9 mouse cellular contexts compared by ENCODE assay signal in the genomic region with DNA sequence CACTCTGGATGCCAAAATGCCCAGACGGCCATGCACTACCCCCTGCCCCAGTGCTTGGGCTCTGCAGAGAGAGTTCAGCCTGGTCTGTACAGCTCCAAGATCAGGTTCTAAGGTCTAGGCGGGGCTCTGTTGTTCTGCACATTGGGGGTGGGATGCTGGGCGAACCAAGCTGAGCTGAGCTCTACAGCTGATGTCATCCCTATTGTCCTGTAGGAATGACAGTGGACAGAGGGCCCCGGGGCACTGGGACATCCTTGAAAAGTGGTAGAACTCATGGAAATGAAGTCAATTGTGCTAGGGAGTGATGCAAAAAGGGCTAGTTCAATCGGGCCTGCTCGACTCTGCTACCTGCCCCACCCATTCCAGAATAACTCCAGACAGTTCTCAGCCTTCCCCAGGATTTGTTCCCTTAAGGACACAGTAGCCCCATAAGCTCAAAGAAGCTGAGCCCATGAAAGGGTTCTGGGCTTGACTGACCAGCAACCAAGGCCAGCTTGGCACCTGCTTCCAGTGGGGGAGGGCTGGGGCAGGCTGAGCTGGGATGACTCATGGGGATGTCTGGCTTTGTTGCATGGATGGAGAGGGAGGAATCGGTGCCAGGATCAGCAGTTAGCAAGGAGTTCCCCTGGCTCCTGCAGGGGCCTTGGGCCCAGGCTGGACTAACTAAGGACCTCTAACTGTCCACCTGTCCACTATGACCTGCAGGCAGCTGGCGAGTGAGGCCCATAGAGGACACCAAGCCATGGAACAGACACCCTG. TPM values are rescaled to one million over a fixed set of nuclear protein-coding genes. Genes with fewer than 3 reads are reported as not detected.
DNase-seq lines count a peak whose midpoint lies in the region; ATAC-seq lines count a peak whose summit lies in the region.
"Had no signal": no experiment of that assay in that cellular context is flagged by ENCODE, and none has a peak within 500 bp of the region (broad histone marks: within the 10 kb centered on the region; RNA-seq: fewer than 3 reads in every experiment).

No protein-coding gene starts in this region.

- H3K36me3 ChIP-seq in forebrain, embryonic 14.5 days (ENCODE audit: control insufficient read depth, insufficient read depth, low read length), result no peaks in the 10 kb centered on the region

- H3K27ac ChIP-seq in forebrain, embryonic 14.5 days (ENCODE audit: low read depth, low read length), result no peak overlapping the region

- no peak overlapping the region for H3K4me3 ChIP-seq in forebrain, embryonic 14.5 days (ENCODE audit: low read depth, low read length)
- H3K4me3 ChIP-seq: liver, embryonic 15.5 days had no signal

- H3K4me2 ChIP-seq in forebrain, embryonic 14.5 days (ENCODE audit: low read length), result no peak overlapping the region
- H3K4me2 ChIP-seq: liver, embryonic 15.5 days had no signal

- DNase-seq in right cerebral cortex, adult 18-20 months, result peak; percentile 70
- no peak for DNase-seq in right cerebral cortex, postnatal 4 days
- peak; percentile 92 to 94 for DNase-seq in adrenal gland, postnatal 36 days
- DNase-seq in gastrocnemius, postnatal 25 days, result peak; percentile 87
- peak; percentile 85 for DNase-seq in layer of hippocampus, adult 9-11 months
- DNase-seq in right cerebral cortex, postnatal 10 days (ENCODE audit: low spot score in 2 of 2), result peak; percentile 52 to 55
- DNase-seq in spleen, postnatal 10 days (ENCODE audit: low spot score in 2 of 2), result no peak
- no peak for DNase-seq in forebrain, embryonic 14.5 days (ENCODE audit: low spot score)

- H3K9me3 ChIP-seq in forebrain, embryonic 14.5 days (replicated peaks; ENCODE audit: control insufficient read depth, low read length), result no peaks in the 10 kb centered on the region
- H3K9me3 ChIP-seq: liver, embryonic 15.5 days had no signal

- WGBS in forebrain, embryonic 14.5 days, result 66% methylated on average over 8 of the region's 8 CpGs

- no peaks in the 10 kb centered on the region for H3K27me3 ChIP-seq in forebrain, embryonic 14.5 days (replicated peaks; ENCODE audit: control insufficient read depth, insufficient read depth, low read length)
- H3K27me3 ChIP-seq: liver, embryonic 15.5 days had no signal

- peaks cover 14% of the 10 kb centered on the region for H3K4me1 ChIP-seq in forebrain, embryonic 14.5 days (ENCODE audit: control insufficient read depth, insufficient read depth, low read length)

- no peak for ATAC-seq in forebrain, embryonic 14.5 days

- no peak overlapping the region for H3K9ac ChIP-seq in forebrain, embryonic 14.5 days (ENCODE audit: low read length)
- H3K9ac ChIP-seq: liver, embryonic 15.5 days had no signal

RNA-seq across cellular contexts. Expression of a gene that starts 8.8 kb away (rescaled TPM):
- under 1 TPM; 0.59 to 0.63 TPM for total RNA-seq in adrenal gland, postnatal 36 days (2021)
- under 1 TPM; 0.23 to 0.27 TPM for total RNA-seq in gastrocnemius, postnatal 25 days (2021)
- polyA plus RNA-seq in forebrain, embryonic 14.5 days (2014; fragmentation: Nextera tagmentation; extraction: Ambion mirVana), result 0.61 and 1.2 TPM in 2 replicates

RNA-seq across cellular contexts. Expression of a gene that starts 38.9 kb away (rescaled TPM):
- total RNA-seq in adrenal gland, postnatal 36 days (2021), result 100 to 1,000 TPM; 689 to 765 TPM
- 100 to 1,000 TPM; 118 to 130 TPM for total RNA-seq in gastrocnemius, postnatal 25 days (2021)
- 343 and 345 TPM in 2 replicates for polyA plus RNA-seq in forebrain, embryonic 14.5 days (2014; fragmentation: Nextera tagmentation; extraction: Ambion mirVana)

RNA-seq across cellular contexts. Expression of a gene that starts 44.5 kb away (rescaled TPM):
- under 1 TPM in 1 of 2 experiments, not detected in 1; 0.46 TPM for total RNA-seq in adrenal gland, postnatal 36 days (2021)
- total RNA-seq in gastrocnemius, postnatal 25 days (2021), result not detected
- 0.26 and 0.32 TPM in 2 replicates for polyA plus RNA-seq in forebrain, embryonic 14.5 days (2014; fragmentation: Nextera tagmentation; extraction: Ambion mirVana)

RNA-seq across cellular contexts. Expression of a gene that starts 55.5 kb away (rescaled TPM):
- total RNA-seq in adrenal gland, postnatal 36 days (2021), result 10 to 100 TPM; 32.4 to 33.3 TPM
- total RNA-seq in gastrocnemius, postnatal 25 days (2021), result 1 to 10 TPM; 7.4 to 8.6 TPM
- polyA plus RNA-seq in forebrain, embryonic 14.5 days (2014; fragmentation: Nextera tagmentation; extraction: Ambion mirVana), result 97.5 and 106 TPM in 2 replicates

Comparison
In these comparisons a context has a peak if more than half of its experiments do, and no peak if none do; other contexts are left out.
1. DNase-seq: peak in right cerebral cortex, adult 18-20 months (single experiment), adrenal gland, postnatal 36 days (2 of 2), gastrocnemius, postnatal 25 days (single experiment), layer of hippocampus, adult 9-11 months (single experiment) and right cerebral cortex, postnatal 10 days (2 of 2); none in right cerebral cortex, postnatal 4 days (single experiment), spleen, postnatal 10 days (0 of 2) and forebrain, embryonic 14.5 days (single experiment).
2. RNA of a gene that starts 38.9 kb away (total RNA-seq): 689 to 765 TPM in adrenal gland, postnatal 36 days; 118 to 130 TPM in gastrocnemius, postnatal 25 days; every median in the first group is over 4 times any median in the second.